Mouse (Mus musculus) forebrain, embryonic 13.5 days (tissue): ENCODE results near the gene Gls2. TPM values are rescaled to one million over a fixed set of nuclear protein-coding genes. Genes with fewer than 3 reads are reported as not detected.

Experiments used
- polyA plus RNA-seq: library from polyadenylated mRNA; unstranded; fragments of >200 nt; fragmentation: Nextera tagmentation; extraction: Ambion mirVana; gene quantifications from 2 replicates; pipeline ENCODE4 v1.2.1, GENCODE M21; 2015

Gls2 gene
- polyA plus RNA-seq, 1 experiment from 2014 or later: 0.48 TPM

Other genes with a start within 250 kb of the Gls2 start
- not detected in 2 replicates for gene Hsd17b6, start 186.8 kb upstream of the Gls2 start, polyA plus RNA-seq
- gene Prim1, start 179.3 kb upstream of the Gls2 start, polyA plus RNA-seq: 97.9 and 98.0 TPM in 2 replicates
- gene Naca, start 158.9 kb upstream of the Gls2 start, polyA plus RNA-seq: 715 and 810 TPM in 2 replicates
- gene Ptges3, start 135.5 kb upstream of the Gls2 start, polyA plus RNA-seq: 562 and 583 TPM in 2 replicates
- 2,170 and 2,214 TPM in 2 replicates for gene Atp5b, start 111.2 kb upstream of the Gls2 start, polyA plus RNA-seq
- 11.6 and 12.6 TPM in 2 replicates for gene Baz2a, start 102.9 kb upstream of the Gls2 start, polyA plus RNA-seq
- gene Rbms2, start 14.2 kb upstream of the Gls2 start, polyA plus RNA-seq: 12.6 and 12.9 TPM in 2 replicates
- 17.9 and 19.1 TPM in 2 replicates for gene Spryd4, start 17.4 kb downstream of the Gls2 start, polyA plus RNA-seq
- 0.13 and 0.21 TPM in 2 replicates for gene Mip, start 31.4 kb downstream of the Gls2 start, polyA plus RNA-seq
- 52.9 and 62.1 TPM in 2 replicates for gene Timeless, start 37.6 kb downstream of the Gls2 start, polyA plus RNA-seq
- 0.27 and 0.33 TPM in 2 replicates for gene Apon, start 59.6 kb downstream of the Gls2 start, polyA plus RNA-seq
- gene Apof, start 74.2 kb downstream of the Gls2 start, polyA plus RNA-seq: 0.14 TPM in 1 of 2 replicates, not detected in the other
- 14.5 and 15.3 TPM in 2 replicates for gene Stat2, start 76.1 kb downstream of the Gls2 start, polyA plus RNA-seq
- gene Il23a, start 104.3 kb downstream of the Gls2 start, polyA plus RNA-seq: not detected in 2 replicates
- gene Pan2, start 108.9 kb downstream of the Gls2 start, polyA plus RNA-seq: 32.0 and 35.0 TPM in 2 replicates
- 230 and 237 TPM in 2 replicates for gene Cnpy2, start 128.0 kb downstream of the Gls2 start, polyA plus RNA-seq
- gene Cs, start 143.3 kb downstream of the Gls2 start, polyA plus RNA-seq: 212 and 236 TPM in 2 replicates
- 16.4 and 22.8 TPM in 2 replicates for gene Coq10a, start 174.5 kb downstream of the Gls2 start, polyA plus RNA-seq
- gene Ankrd52, start 182.7 kb downstream of the Gls2 start, polyA plus RNA-seq: 12.0 and 14.6 TPM in 2 replicates
- 0.18 TPM in 1 of 2 replicates, not detected in the other for gene Slc39a5, start 206.8 kb downstream of the Gls2 start, polyA plus RNA-seq
- 153 and 156 TPM in 2 replicates for gene Nabp2, start 217.0 kb downstream of the Gls2 start, polyA plus RNA-seq
- gene Rnf41, start 217.2 kb downstream of the Gls2 start, polyA plus RNA-seq: 76.4 and 83.9 TPM in 2 replicates